Mouse (Mus musculus): ENCODE measurements at regions not wholly inside any gene's neighbourhood (a gene's known extent, or its start where the extent isn't known, plus 50 kb on each side); places are given as distances from the start of the nearest gene placed in this dataset.

GRCm38 (mm10) chr11:26773122-26773796, 179.5 kb upstream of the Vrk2 start:
- Histone ChIP-seq H3K36me3 (ENCODE audit: control insufficient read depth, insufficient read depth, low read length) (no peaks in the 10 kb centered on the region), H3K4me1 (ENCODE audit: control insufficient read depth, insufficient read depth, low read length) (no peaks in the 10 kb centered on the region), H3K79me2 (replicated peaks; ENCODE audit: control insufficient read depth, insufficient read depth, low read length) (no peaks in the 10 kb centered on the region), H3K9ac (ENCODE audit: low read depth, low read length) (no peak overlapping the region), H3K27ac (no peak overlapping the region), H3K4me3 (no peak overlapping the region), H3K27me3 (ENCODE audit: control insufficient read depth, insufficient read depth, low read length) (no peaks in the 10 kb centered on the region)
- DNase-seq: no peak
- TF ChIP-seq EP300 (IDR thresholded peaks at IDR 0.05; ENCODE audit: insufficient read depth, low read depth, low read length) (no peak), CTCF (IDR thresholded peaks at IDR 0.05) (no peak), POLR2A (IDR thresholded peaks at IDR 0.05; ENCODE audit: insufficient read depth, low read depth, low read length) (no peak)
- intact Hi-C loops (cut with DNase I): no loop called here
- WGBS: 50% methylated on average over 3 of the region's 3 CpGs

GRCm38 (mm10) chr11:26755576-26755975, 161.8 kb upstream of the Vrk2 start:
- Histone ChIP-seq H3K27ac (no peak overlapping the region), H3K79me2 (replicated peaks; ENCODE audit: control insufficient read depth, insufficient read depth, low read length) (no peaks in the 10 kb centered on the region), H3K27me3 (ENCODE audit: control insufficient read depth, insufficient read depth, low read length) (no peaks in the 10 kb centered on the region), H3K36me3 (ENCODE audit: control insufficient read depth, insufficient read depth, low read length) (no peaks in the 10 kb centered on the region), H3K4me3 (no peak overlapping the region), H3K9ac (ENCODE audit: low read depth, low read length) (no peak overlapping the region), H3K4me1 (ENCODE audit: control insufficient read depth, insufficient read depth, low read length) (no peaks in the 10 kb centered on the region)
- 68% methylated on average over 3 of the region's 3 CpGs for WGBS
- intact Hi-C loops (cut with DNase I): no loop called here
- TF ChIP-seq CTCF (IDR thresholded peaks at IDR 0.05) (no peak), POLR2A (IDR thresholded peaks at IDR 0.05; ENCODE audit: insufficient read depth, low read depth, low read length) (no peak), EP300 (IDR thresholded peaks at IDR 0.05; ENCODE audit: insufficient read depth, low read depth, low read length) (no peak)
- DNase-seq: no peak

GRCm38 (mm10) chr11:26753616-26754015, 159.8 kb upstream of the Vrk2 start:
- Histone ChIP-seq H3K4me3 (no peak overlapping the region), H3K79me2 (replicated peaks; ENCODE audit: control insufficient read depth, insufficient read depth, low read length) (no peaks in the 10 kb centered on the region), H3K27ac (no peak overlapping the region), H3K4me1 (ENCODE audit: control insufficient read depth, insufficient read depth, low read length) (no peaks in the 10 kb centered on the region), H3K36me3 (ENCODE audit: control insufficient read depth, insufficient read depth, low read length) (no peaks in the 10 kb centered on the region), H3K9ac (ENCODE audit: low read depth, low read length) (no peak overlapping the region), H3K27me3 (ENCODE audit: control insufficient read depth, insufficient read depth, low read length) (no peaks in the 10 kb centered on the region)
- WGBS: 89% methylated on average over 1 of the region's 1 CpGs
- TF ChIP-seq POLR2A (IDR thresholded peaks at IDR 0.05; ENCODE audit: insufficient read depth, low read depth, low read length) (no peak), EP300 (IDR thresholded peaks at IDR 0.05; ENCODE audit: insufficient read depth, low read depth, low read length) (no peak), CTCF (IDR thresholded peaks at IDR 0.05) (no peak)
- intact Hi-C loops (cut with DNase I): no loop called here
- DNase-seq: no peak

- 58% methylated on average over 1 of the region's 1 CpGs for WGBS
- H3K79me2 ChIP-seq (replicated peaks; ENCODE audit: control insufficient read depth, insufficient read depth, low read length): no peaks in the 10 kb centered on the region
- no peak overlapping the region for H3K9ac ChIP-seq (ENCODE audit: low read depth, low read length)
- intact Hi-C loops (cut with DNase I): no loop called here
- no peak overlapping the region for H3K27ac ChIP-seq
- H3K36me3 ChIP-seq (ENCODE audit: control insufficient read depth, insufficient read depth, low read length): no peaks in the 10 kb centered on the region
- no peak for DNase-seq
- H3K4me1 ChIP-seq (ENCODE audit: control insufficient read depth, insufficient read depth, low read length): no peaks in the 10 kb centered on the region
- TF ChIP-seq CTCF (IDR thresholded peaks at IDR 0.05) (no peak), EP300 (IDR thresholded peaks at IDR 0.05; ENCODE audit: insufficient read depth, low read depth, low read length) (no peak), POLR2A (IDR thresholded peaks at IDR 0.05; ENCODE audit: insufficient read depth, low read depth, low read length) (no peak)
- no peak overlapping the region for H3K4me3 ChIP-seq
- no peaks in the 10 kb centered on the region for H3K27me3 ChIP-seq (ENCODE audit: control insufficient read depth, insufficient read depth, low read length)
Observed at GRCm38 (mm10) chr11:26742235-26742634, 148.4 kb upstream of the Vrk2 start.

- H3K4me3 ChIP-seq: no peak overlapping the region
Observed at GRCm38 (mm10) chr11:26739732-26740131, 145.9 kb upstream of the Vrk2 start.

GRCm38 (mm10) chr11:26726969-26727368, 133.2 kb upstream of the Vrk2 start:
- Histone ChIP-seq H3K4me1 (ENCODE audit: control insufficient read depth, insufficient read depth, low read length) (no peaks in the 10 kb centered on the region), H3K27ac (no peak overlapping the region), H3K4me3 (no peak overlapping the region), H3K79me2 (replicated peaks; ENCODE audit: control insufficient read depth, insufficient read depth, low read length) (no peaks in the 10 kb centered on the region), H3K36me3 (ENCODE audit: control insufficient read depth, insufficient read depth, low read length) (no peaks in the 10 kb centered on the region), H3K27me3 (ENCODE audit: control insufficient read depth, insufficient read depth, low read length) (no peaks in the 10 kb centered on the region), H3K9ac (ENCODE audit: low read depth, low read length) (no peak overlapping the region)
- TF ChIP-seq EP300 (IDR thresholded peaks at IDR 0.05; ENCODE audit: insufficient read depth, low read depth, low read length): no peak
- no peak for TF ChIP-seq CTCF (IDR thresholded peaks at IDR 0.05)
- TF ChIP-seq POLR2A (IDR thresholded peaks at IDR 0.05; ENCODE audit: insufficient read depth, low read depth, low read length): no peak
- no peak for DNase-seq
- intact Hi-C loops (cut with DNase I): no loop called here
- WGBS: 79% methylated on average over 1 of the region's 1 CpGs

More at GRCm38 (mm10) chr11:26739732-26740131, 145.9 kb upstream of the Vrk2 start:
- DNase-seq: no peak
- Histone ChIP-seq H3K27ac (no peak overlapping the region), H3K4me1 (ENCODE audit: control insufficient read depth, insufficient read depth, low read length) (no peaks in the 10 kb centered on the region), H3K36me3 (ENCODE audit: control insufficient read depth, insufficient read depth, low read length) (no peaks in the 10 kb centered on the region), H3K79me2 (replicated peaks; ENCODE audit: control insufficient read depth, insufficient read depth, low read length) (no peaks in the 10 kb centered on the region), H3K27me3 (ENCODE audit: control insufficient read depth, insufficient read depth, low read length) (no peaks in the 10 kb centered on the region), H3K9ac (ENCODE audit: low read depth, low read length) (no peak overlapping the region)
- TF ChIP-seq CTCF (IDR thresholded peaks at IDR 0.05) (no peak), EP300 (IDR thresholded peaks at IDR 0.05; ENCODE audit: insufficient read depth, low read depth, low read length) (no peak), POLR2A (IDR thresholded peaks at IDR 0.05; ENCODE audit: insufficient read depth, low read depth, low read length) (no peak)
- WGBS: 83% methylated on average over 4 of the region's 4 CpGs
- intact Hi-C loops (cut with DNase I): no loop called here
